Mouse (Mus musculus) adrenal gland, postnatal 36 days (tissue): Measurements from ENCODE around the gene Cd6. TPM values are rescaled to one million over a fixed set of nuclear protein-coding genes. Genes with fewer than 3 reads are reported as not detected.

Experiments used
- DNase-seq, 2 experiments: peaks; one replicate each; pipeline ENCODE4 v3.0.0; 2021; ENCODE audit warnings: mixed read lengths in 1 of 2
- long read RNA-seq, 2 experiments: library from polyadenylated mRNA; stranded (forward); transcript quantifications; one replicate each; pipeline ENCODE4 v2.0.0; 2021; ENCODE audit warnings: borderline sequencing depth in 2 of 2
- total RNA-seq, 2 experiments: library from RNA; stranded (reverse); gene quantifications; 2 replicates each; pipeline ENCODE4 v1.2.3; 2021

The Cd6 gene
- under 1 TPM in 1 of 2 experiments, not detected in 1; 0.17 TPM for total RNA-seq
- long read RNA-seq, experiment 1 = 0 reads
- long read RNA-seq, experiment 2, partial matches to known transcripts = 0 of 1 reads
- long read RNA-seq, experiment 2, other reads (novel, unspliced or antisense) = 0 of 1 reads

- DNase-seq = no peak
Observed at GRCm38 (mm10) chr19:10829436-10830175, at the start of gene Cd6. Cd6 (minus strand) TSS chr19:10830058.

DNA sequence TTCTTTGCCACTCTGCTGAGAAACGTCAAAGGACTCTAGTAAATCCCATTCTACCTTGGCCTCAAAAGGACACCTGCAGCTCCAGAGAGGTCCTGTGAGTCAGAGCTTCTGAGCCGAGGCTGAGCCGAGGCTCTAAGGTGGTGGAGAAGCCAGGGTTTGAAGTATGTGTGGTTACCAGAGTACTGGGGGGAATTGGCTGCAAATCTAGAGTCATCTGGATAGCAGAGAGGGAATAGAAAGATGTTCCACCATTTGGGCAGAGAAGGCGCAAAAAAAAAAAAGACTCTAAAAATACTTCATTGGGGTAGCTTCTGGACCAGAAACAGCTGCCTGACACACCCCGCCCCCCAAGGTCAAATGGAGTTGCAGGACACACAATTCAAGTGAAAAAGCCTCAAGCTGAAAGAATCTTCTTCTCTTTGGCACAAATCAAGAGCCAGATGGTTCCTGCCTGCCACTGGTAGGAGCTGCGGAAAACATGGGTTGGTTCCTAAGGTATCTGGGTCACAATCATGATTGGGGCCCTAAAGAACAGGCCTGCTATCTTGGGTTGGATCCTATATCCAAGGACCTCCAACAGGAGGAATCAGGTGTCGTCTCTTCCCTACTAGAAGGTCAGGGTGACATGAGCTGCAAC lies 48.5 kb upstream of the Cd6 start:
- DNase-seq = peak; percentile 40 to 58

DNA sequence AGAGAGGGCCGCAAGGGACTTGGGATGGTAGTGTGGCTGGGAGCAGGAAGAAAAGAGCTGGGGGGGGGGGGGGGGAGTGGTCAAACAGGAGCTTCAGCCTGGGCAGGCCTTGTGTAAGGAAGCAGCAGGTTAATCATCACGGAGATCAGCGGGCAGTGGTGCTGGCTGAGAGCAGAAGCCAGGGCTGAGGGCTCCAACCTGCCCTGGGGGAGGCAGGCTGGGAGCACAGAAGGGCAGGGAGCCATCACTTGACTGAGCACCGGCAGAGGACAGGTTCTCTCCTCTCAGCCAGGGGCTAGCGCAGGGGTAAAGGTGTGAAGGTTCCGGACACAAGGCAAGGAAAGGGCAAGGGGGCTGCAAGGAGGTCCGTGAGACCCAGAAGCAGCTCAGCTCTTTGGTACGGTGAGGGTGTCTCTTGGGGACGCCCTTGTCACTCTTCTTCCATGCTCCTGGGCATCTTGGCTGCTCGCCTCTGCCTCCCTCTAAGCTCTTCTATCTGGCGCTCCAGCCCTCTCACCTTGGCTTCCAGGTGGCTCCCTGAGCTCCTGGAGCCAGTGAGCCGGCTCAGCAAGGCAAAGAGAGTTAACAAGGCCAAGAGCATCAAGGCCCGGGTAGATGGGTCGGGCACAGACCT lies 41.6 kb upstream of the Cd6 start:
- DNase-seq = no peak

DNA sequence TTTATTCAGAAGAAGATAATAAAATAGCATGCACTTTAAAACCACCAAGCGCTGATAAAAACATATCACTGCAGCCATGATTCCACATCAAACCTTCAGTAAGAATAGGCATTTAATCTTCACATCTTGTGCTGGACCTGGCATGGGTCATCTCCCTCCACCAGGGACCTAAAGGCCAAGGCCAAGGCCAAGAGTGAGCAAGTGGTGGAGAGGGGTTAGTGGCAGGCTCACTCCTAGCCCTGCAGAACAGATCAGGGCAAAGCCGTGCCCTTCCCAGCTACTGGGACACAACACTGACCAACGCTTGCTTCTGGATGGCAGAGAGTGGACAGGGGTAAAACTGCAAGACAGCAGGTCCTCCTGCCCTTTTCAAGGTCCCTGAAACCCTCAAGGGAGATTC lies 40.8 kb upstream of the Cd6 start:
- peak; percentile 61 to 72 for DNase-seq

DNA sequence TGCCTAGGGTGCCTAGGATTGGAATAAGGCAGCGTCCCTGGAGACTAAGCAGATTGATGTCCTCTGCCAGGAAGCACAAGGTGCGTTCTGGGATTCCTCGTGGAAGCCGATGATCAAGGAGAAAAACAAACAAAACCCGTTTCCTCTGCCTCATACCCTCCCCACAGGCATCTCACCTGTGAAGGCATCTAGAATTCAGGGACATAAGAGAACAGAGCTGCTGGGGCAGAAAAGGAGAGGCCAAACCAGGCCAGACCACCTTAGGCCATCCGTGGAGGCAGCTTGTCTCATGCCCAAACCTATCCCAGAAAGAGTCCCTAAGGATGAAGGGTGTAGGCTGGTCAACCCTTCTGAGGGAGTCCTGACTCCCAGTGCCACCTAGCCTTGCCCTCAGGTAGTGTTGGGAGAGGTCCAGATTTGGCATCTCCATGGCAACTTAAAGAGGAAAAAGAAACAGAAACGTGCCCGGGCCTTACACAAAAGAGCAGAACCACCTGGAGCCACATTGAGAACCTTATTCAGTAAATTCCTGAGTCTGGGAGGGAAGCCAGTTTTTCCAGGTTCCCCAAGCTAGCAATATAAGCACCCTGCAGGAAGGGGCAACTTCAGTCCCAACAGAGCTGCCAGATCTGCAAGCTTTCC lies 40.1 kb upstream of the Cd6 start, which contains the start of gene Tmem132a:
Tmem132a (minus strand) TSS at position 55 of the 642 bp plus-strand sequence.
- DNase-seq = no peak

DNA sequence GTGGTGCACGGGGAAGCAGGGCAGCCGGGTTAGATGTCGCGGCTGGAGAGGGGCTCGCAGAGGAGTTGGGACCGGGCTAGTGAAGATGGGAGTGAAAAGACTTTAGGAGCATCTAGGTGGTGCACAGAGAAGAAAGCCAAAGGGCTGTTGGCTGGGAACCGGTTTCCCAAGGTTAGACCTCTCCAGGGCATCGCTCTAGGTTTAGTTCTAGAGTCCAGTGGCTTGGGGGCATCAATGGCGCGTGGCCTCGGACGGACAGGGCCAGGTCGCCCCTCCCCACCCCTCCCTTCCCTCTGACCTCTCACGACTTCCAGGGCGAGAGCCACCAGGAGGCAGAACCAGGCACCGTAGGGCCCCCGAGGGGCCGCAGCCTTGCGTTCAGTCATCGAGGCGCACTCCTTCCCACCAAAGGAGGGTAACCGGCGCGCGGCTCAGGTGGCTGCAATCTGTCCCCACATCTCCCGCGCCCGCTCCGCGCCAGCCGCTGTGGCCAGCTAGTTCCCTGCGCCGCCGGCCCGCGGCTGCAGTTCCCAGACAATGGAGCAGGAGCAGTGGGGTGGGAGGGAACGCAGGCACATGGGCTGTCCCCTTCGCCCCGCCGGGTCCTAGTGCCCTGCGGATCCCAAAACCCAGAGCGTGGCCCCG lies 39.5 kb upstream of the Cd6 start:
- DNase-seq = peak; percentile 90

DNA sequence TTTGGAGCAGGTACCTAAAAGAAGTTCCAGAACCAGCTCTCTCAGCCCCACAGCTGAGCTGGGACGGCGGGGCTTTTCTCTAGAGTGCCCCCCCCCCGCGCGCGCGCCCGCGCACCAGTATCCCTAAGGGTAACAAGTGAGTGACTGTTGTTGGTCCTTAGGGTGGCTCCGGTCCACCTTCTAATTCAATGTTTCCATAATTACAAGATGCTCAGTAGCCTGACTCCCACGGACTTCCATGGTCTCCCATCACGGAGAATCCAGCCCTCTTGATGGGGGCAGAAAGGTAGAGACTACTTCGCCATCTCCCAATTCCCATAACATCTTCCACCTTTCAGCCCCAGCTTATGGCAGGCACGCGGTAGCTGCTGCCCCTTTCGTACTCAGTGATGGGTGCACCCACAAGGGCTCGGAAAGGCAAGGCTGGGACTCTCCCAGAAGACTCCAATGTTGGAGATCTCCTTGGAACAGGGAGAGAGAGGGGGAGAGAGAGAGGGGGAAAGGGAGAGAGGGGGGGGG lies 38.8 kb upstream of the Cd6 start:
- no peak for DNase-seq

DNA sequence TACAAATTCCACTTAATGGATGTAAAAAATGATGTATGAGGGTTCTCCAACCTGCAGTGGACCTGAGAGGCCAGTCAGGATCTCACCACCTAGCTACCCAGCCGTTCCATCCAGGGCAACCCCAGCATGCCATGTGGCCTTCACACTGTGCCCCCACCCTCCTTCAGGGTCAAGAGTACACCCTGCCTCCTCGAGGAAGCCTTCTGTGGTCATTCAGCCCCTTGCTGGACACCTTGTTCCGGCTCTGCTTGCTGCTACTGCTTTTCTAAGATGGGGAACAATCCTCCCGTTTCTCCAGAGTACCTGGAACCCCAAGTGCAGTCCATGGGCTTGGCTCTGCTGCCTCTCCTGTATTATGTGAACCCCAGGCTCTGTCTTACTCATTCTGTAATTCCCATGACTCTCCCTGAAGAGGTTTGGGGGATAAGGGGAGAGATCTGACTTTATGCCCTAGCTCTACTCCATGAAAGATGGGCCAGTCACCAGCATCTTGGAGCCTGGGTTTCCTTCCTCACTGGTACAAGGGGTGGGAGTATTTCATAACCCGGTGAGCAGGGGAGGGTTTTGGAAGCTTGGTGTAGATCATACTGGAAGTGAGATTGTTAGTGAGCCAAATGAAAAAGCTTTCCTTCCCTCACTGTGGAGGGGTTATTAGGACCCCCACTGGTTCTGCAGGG lies 38.2 kb upstream of the Cd6 start:
- no peak for DNase-seq

- DNase-seq = no peak
Observed at GRCm38 (mm10) chr19:10866351-10866750, 36.5 kb upstream of the Cd6 start.

DNA sequence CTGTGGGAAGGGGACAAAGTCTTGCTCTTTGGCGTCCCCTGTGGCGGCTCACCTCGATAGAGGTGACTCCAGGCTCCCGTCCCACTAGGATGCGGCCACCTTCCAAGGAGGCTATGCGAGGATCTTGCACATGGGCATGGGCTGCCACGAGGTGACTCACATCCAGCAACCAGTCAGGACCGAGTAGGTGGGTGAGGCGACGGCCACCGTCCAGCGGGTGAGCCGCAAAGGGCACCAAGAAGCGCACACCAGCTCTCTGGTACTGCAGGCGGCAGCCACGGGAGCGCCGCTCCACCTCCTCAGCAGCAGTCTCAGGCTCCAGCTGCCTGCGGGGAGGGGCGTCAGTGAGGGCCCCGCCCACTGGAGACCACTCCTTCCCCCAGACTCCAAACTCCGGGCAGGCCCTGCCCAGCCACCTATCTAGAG lies 30.2 kb upstream of the Cd6 start:
- DNase-seq = no peak

DNA sequence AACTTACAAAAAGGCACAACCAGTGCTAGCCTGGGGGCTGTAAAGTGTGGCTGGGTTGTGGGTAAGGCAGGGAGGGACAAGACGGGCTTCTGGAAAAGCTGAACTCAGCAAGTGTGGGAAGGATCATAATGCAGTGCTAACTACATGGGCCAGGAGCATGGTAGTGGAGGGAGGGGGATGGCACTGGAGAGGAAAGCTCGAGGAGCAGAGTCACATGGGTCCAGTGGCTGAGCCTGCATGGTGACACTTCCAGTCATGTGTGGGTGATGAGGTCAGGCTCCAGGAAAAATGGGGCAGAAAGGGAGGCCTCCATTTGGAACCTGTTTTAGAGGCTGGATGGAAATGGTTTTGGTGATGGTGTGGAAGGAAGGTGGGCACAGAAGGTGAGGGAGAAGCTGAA lies 26.7 kb upstream of the Cd6 start:
- DNase-seq = no peak

- no peak for DNase-seq
Observed at GRCm38 (mm10) chr19:10855422-10855821, 25.6 kb upstream of the Cd6 start.

GRCm38 (mm10) chr19:10847311-10848087 lies 17.6 kb upstream of the Cd6 start:
- DNase-seq = peak; percentile 81

DNA sequence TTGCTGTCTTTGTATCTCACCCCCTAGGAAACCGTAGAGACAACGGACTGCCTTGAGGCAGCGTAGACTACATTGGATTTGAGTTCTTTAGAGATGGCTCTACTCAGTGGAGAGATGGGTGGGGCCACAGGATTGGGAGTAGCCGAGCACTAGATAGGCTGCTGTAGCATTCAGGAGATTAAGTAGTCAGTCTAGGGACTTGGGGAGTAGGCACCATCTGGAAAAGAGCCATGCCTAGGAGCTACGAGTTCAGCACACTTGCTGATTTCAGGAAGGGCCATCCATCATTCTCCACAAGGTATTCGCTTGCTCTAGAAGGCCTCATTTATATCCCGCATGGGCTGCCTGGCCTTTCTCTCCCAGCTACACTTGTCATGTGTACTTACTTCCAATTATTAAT lies 16.3 kb upstream of the Cd6 start:
- DNase-seq = no peak

DNA sequence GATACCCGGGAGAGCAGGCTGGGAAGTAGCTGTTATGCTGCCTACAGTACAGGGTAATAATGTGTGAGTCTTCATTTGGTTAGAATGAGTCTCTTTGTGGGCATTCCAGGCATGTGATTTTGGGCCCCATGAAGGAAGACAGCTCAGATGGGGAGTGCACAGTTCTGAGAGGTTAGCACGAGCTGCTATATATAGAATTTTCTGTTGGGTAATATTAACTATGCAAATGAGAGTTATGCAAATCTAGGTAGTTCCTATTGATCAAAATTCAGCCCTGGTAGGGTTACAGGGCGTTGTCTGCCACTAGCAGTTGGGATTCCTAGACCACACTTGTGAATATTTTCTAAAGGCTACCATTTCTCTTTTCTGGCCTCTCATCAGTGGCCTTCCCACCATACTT lies 15.6 kb upstream of the Cd6 start:
- no peak for DNase-seq

DNA sequence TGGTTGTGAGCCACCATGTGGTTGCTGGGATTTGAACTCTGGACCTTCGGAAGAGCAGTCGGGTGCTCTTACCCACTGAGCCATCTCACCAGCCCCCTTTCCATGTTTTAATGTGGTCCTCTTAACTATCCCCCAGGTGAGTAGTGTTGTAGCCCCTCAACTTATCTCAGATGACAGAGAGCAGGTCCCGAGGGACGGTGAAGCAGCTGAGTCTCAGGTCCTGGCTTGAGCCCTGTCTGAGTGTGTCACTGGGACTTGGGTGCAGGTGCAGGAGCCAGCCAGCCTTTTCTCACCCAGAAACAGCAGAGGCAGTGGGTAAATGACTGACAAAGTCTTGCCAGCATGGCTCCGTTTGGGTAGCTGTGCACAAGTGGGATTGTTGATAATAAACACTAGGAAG lies 14.3 kb upstream of the Cd6 start:
- no peak for DNase-seq

DNA sequence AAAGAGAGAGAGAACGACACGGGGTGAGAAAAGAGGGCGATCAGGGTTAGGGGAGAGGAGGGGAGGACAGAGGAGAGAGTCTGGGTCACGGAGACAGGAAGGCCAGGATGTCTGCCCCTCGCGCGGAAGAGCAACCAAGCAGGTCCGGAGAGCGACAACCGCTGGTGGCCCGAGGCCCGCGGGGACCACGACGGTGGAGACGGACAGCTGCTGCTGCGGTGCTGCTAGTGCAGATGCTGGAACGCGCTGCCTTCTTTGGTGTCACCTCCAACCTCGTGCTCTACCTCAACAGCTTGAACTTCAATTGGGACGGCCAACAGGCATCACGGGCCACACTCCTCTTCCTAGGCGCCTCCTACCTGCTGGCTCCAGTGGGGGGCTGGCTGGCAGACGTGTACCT lies 13.1 kb upstream of the Cd6 start:
- DNase-seq = no peak

DNA sequence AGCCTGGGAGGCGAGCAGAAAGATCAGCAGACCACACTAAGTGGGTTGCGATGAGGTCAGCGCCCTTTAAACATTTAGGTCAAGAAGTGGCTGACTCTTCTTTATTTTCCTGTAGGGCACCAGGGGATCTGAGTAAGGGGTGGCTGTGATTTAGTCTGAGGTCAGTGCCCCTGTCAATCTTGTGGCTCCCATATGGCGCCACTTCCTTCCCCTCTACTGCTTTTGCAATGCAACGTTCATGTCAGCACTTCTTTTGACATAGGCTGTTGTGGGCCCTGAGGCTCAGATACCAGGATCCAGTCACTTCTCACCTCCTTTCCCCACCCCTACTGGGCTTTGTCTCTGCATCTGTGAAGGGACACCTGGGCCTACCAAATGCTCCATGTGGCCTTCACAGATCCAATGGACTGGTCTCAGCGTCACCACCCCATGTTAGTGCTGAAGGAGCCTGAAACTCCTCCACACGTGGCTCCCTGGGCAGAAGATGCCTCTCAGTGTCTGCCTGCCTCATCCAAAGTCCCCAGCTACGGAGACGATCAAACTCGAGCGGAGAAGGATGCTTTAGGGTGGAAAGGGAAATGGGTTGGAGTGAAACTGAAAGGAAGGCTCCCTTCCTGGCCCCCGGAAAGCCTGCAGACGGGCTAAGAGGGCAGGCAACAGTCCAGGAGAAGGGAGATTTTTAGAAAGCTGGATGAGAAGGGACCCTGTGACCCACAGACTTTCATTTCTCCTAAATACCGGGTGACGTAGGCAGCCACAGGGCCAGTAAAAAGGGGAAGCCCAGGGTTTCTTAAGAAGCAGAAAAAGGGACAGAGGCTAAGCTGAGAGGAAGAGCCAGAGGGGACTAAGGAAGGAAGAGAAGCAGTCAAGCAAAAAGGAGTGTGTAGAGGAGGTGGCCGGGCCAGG lies 12.1 kb upstream of the Cd6 start:
- DNase-seq = peak; percentile 22 to 49
